Mouse (Mus musculus) lung, postnatal 0 days (tissue): ENCODE data around the gene Tle3. TPM values are rescaled to one million over a fixed set of nuclear protein-coding genes. Genes with fewer than 3 reads are reported as not detected.

ENCODE experiments used
- ATAC-seq: fragments of 200-750 bp; cut with Nextera tagmentation; 2 replicates; pipeline ENCODE4 v1.8.0; 2017; ENCODE audit warnings: moderate library complexity
- DNase-seq: peaks from one replicate; pipeline ENCODE4 v3.0.0-alpha.2; 2016; ENCODE audit warnings: low spot score
- H3K27ac ChIP-seq: fragments of 300-500 bp; sonication (generic); 2 replicates; pipeline ENCODE4 v1.5.1; 2014; ENCODE audit warnings: antibody characterized with exemption, mild to moderate bottlenecking, low read length, mixed read lengths
- H3K27me3 ChIP-seq: fragments of 300-500 bp; sonication (generic); replicated peaks from 2 replicates; pipeline ENCODE4 v1.6.1; 2014; ENCODE audit warnings: low read length, mixed read lengths; ENCODE audit not compliant: insufficient read depth
- H3K36me3 ChIP-seq: fragments of 300-500 bp; sonication (generic); 2 replicates; pipeline ENCODE4 v1.6.1; 2014; ENCODE audit warnings: low read length, mixed read lengths; ENCODE audit not compliant: insufficient read depth
- H3K4me1 ChIP-seq: fragments of 300-500 bp; sonication (generic); 2 replicates; pipeline ENCODE4 v1.6.1; 2014; ENCODE audit warnings: antibody characterized with exemption, low read depth, low read length, mixed read lengths; ENCODE audit not compliant: insufficient read depth
- H3K4me2 ChIP-seq: fragments of 300-500 bp; sonication (generic); replicated peaks from 2 replicates; pipeline ENCODE4 v1.6.1; 2014; ENCODE audit warnings: low read depth, mild to moderate bottlenecking, low read length, moderate library complexity, mixed read lengths
- H3K4me3 ChIP-seq: fragments of 300-500 bp; sonication (generic); 2 replicates; pipeline ENCODE4 v1.5.1; 2014; ENCODE audit warnings: low read depth, low read length
- H3K9ac ChIP-seq: fragments of 300-500 bp; sonication (generic); replicated peaks from 2 replicates; pipeline ENCODE4 v1.6.1; 2014; ENCODE audit warnings: low read depth, mild to moderate bottlenecking
- H3K9me3 ChIP-seq: fragments of 300-500 bp; sonication (generic); 2 replicates; pipeline ENCODE4 v1.6.1; 2016; ENCODE audit warnings: low read length, mixed read lengths
- CTCF ChIP-seq: IDR thresholded peaks from 2 replicates; pipeline ENCODE4 v1.5.1; 2016; ENCODE audit warnings: antibody characterized with exemption, mild to moderate bottlenecking
- EP300 ChIP-seq: IDR thresholded peaks from 2 replicates; pipeline ENCODE4 v1.6.1; 2016; ENCODE audit warnings: antibody characterized with exemption, mild to moderate bottlenecking, control low read depth
- WGBS: fragments of 180-500 bp; shearing (Covaris S2); extraction: QIAGEN DNeasy Blood & Tissue Kit; methylation state at CpG from one replicate; pipeline ENCODE4 v1.1.7; 2014; 5-methylcytosine and 5-hydroxymethylcytosine counted together
- polyA plus RNA-seq: library from polyadenylated mRNA; unstranded; fragments of >200 nt; fragmentation: Nextera tagmentation; extraction: Ambion mirVana; gene quantifications from 2 replicates; pipeline ENCODE4 v1.2.1, GENCODE M21; 2015

The Tle3 gene
- polyA plus RNA-seq, 1 experiment from 2014 or later: 16.2 TPM

- Histone ChIP-seq H3K27me3 (peaks cover 12% of the 10 kb centered on the region; the same call in 1 of the 2 replicates), H3K9me3 (no peaks in the 10 kb centered on the region), H3K27ac (no peak overlapping the region), H3K4me3 (no peak overlapping the region), H3K4me1 (peaks cover 8% of the 10 kb centered on the region), H3K4me2 (no peak overlapping the region), H3K36me3 (no peaks in the 10 kb centered on the region), H3K9ac (no peak overlapping the region)
- ATAC-seq: no peak
- no peak for TF ChIP-seq EP300
- no peak for TF ChIP-seq CTCF
- 96% methylated on average over 8 of the region's 8 CpGs for WGBS
- no peak for DNase-seq
Measured at GRCm38 (mm10) chr9:61360163-61360562, 12.0 kb upstream of the Tle3 start.

DNA sequence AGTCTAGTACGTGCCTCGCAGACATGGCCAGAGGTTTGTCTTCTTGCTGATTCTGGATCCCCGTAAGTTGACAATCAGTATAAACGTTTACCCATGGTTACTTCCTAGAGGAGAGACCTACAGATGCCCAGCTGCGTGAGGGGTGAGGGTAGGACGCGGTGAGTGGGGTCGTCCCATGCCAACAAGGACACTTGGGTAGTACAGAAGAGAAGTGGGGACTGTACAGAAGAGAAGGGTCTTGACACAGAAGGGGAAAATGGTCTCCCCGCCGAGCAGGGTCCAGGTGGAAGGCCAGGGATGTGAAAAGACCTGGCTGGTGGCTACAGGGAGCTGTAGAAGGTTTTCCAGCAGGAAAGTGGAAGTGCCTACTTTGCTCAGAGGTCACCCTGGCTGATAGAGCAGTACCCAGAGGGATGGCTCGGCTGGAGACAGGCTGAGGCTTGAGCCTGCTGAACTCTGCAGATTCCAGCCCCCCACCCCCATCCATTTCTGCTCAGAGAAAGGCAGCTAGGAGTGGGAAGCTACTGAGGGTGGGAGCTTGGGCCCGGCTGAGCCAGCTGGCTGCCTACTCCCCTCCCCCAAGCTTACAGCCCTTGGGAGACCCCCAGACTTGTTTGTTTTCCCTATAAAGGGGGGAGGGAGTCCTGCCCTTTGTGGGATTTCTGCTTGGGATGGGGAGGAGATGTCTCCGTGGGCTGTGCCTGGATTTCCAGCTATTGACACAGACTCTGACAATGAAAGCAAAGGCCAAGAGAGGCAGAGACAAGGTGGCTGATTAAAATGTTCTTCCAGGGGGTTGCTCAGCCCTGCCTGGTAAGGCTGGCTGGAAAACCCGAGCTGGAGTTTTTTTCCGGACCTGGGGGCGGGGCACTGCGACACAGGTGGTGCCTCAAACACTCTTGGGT is 11.2 kb upstream of the Tle3 start:
- DNase-seq (peak; percentile 60), ATAC-seq (peak; percentile 53)
- TF ChIP-seq CTCF: no peak
- TF ChIP-seq EP300: no peak
- Histone ChIP-seq H3K9ac (no peak overlapping the region), H3K36me3 (no peaks in the 10 kb centered on the region), H3K27me3 (peaks cover 12% of the 10 kb centered on the region; the same call in 1 of the 2 replicates), H3K4me2 (peak overlapping the region; percentile 22; the same call in 1 of the 2 replicates), H3K27ac (no peak overlapping the region), H3K4me1 (peaks cover 8% of the 10 kb centered on the region), H3K9me3 (no peaks in the 10 kb centered on the region), H3K4me3 (no peak overlapping the region)
- 28% methylated on average over 17 of the region's 17 CpGs for WGBS

DNA sequence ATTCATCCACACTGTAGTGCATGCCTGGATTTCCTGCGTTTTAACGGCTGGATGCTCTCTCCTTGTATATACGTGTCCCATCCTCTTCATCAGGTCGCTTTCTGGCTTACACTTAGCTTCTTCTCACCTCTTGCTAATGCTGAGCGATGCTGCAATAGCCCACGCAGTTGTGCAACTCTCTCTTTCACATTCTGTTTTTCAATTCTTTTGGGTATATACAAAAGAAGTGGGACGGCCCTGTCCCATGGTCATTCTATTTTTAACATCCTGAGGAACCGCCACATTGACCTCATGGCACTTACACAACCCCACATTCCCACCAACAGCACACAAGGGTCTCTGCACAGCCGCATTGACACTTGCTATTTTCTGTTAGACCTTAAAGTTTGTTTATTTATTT is 9.0 kb upstream of the Tle3 start:
- DNase-seq (peak; percentile 81), ATAC-seq (peak; percentile 18)
- Histone ChIP-seq H3K36me3 (no peaks in the 10 kb centered on the region), H3K9ac (no peak overlapping the region), H3K4me2 (no peak overlapping the region), H3K4me3 (no peak overlapping the region), H3K27ac (no peak overlapping the region), H3K9me3 (no peaks in the 10 kb centered on the region), H3K27me3 (peaks cover 7% of the 10 kb centered on the region; the same call in 1 of the 2 replicates), H3K4me1 (peaks cover 16% of the 10 kb centered on the region)
- TF ChIP-seq EP300 (peak; percentile 54), CTCF (no peak)
- 43% methylated on average over 9 of the region's 9 CpGs for WGBS

DNA sequence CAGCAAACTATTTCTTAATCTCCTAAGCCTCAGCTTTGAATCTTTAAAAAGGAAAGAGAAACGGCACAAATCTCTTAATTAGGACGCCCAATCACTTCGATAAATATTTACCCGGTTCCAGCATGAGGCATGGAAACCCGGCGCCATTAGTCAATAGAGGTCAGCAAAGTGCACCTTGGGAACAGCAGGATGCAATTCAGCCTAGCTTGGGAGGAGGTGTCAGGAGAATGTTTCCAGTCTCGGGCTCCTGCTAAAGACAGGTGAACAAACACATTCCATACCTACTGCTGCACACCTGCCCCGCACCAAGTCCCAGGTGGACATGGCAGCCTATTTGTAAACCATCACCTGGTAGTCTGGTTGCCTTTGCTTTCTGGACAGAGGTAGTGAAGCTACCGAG is 6.1 kb upstream of the Tle3 start:
- DNase-seq: no peak
- Histone ChIP-seq H3K27me3 (no peaks in the 10 kb centered on the region; the same call in 1 of the 2 replicates), H3K9ac (no peak overlapping the region), H3K27ac (no peak overlapping the region), H3K9me3 (no peaks in the 10 kb centered on the region), H3K4me3 (no peak overlapping the region), H3K4me2 (no peak overlapping the region), H3K36me3 (no peaks in the 10 kb centered on the region), H3K4me1 (peaks cover 22% of the 10 kb centered on the region)
- WGBS: 25% methylated on average over 9 of the region's 9 CpGs
- TF ChIP-seq CTCF (no peak), EP300 (no peak)
- no peak for ATAC-seq

- Histone ChIP-seq H3K36me3 (no peaks in the 10 kb centered on the region), H3K4me1 (peaks cover 23% of the 10 kb centered on the region; the same call in 1 of the 2 replicates), H3K4me2 (no peak overlapping the region), H3K4me3 (no peak overlapping the region), H3K27me3 (no peaks in the 10 kb centered on the region; the same call in 1 of the 2 replicates), H3K9ac (no peak overlapping the region), H3K27ac (no peak overlapping the region), H3K9me3 (no peaks in the 10 kb centered on the region)
- DNase-seq: no peak
- TF ChIP-seq CTCF (no peak), EP300 (no peak)
- whole genome bisulfite sequencing: 32% methylated on average over 4 of the region's 4 CpGs
- ATAC-seq: no peak
Measured at GRCm38 (mm10) chr9:61367156-61367555, 5.0 kb upstream of the Tle3 start.

GRCm38 (mm10) chr9:61367857-61368566 is 4.2 kb upstream of the Tle3 start:
- DNase-seq: peak; percentile 81
- 20% methylated on average over 6 of the region's 6 CpGs for WGBS
- Histone ChIP-seq H3K36me3 (no peaks in the 10 kb centered on the region), H3K4me2 (no peak overlapping the region), H3K27ac (no peak overlapping the region), H3K27me3 (no peaks in the 10 kb centered on the region; the same call in 1 of the 2 replicates), H3K4me3 (no peak overlapping the region), H3K9me3 (no peaks in the 10 kb centered on the region), H3K4me1 (peaks cover 28% of the 10 kb centered on the region), H3K9ac (no peak overlapping the region)
- peak; percentile 8; the same call in 1 of the 2 replicates for ATAC-seq
- TF ChIP-seq CTCF (no peak), EP300 (peak; percentile 62)
